Mouse (Mus musculus): ENCODE results near the gene Csde1. TPM values are rescaled to one million over a fixed set of nuclear protein-coding genes. Genes with fewer than 3 reads are reported as not detected.

Csde1 gene
- total and polyA plus RNA-seq, 3 experiments, result 12.6 to 537 (median 459) TPM

- H3K4me1 ChIP-seq (ENCODE audit: insufficient read depth, low read depth, low read length), result peaks cover 12% of the 10 kb centered on the region
- ATAC-seq (ENCODE audit: extremely low read depth, insufficient number of reproducible peaks, low FRiP score, poor library complexity, severe bottlenecking) (no peak), DNase-seq (ENCODE audit: low spot score) (no peak)
- no peak for TF ChIP-seq CTCF (IDR thresholded peaks at IDR 0.05; ENCODE audit: low read depth, low read length)
- TF ChIP-seq TAL1 (conservative IDR thresholded peaks at IDR 0.05; ENCODE audit: low read depth, low read length), result no peak
- no peak for TF ChIP-seq GATA1 (IDR thresholded peaks at IDR 0.05; ENCODE audit: borderline replicate concordance, low read length)
- no peak for TF ChIP-seq GATA2 (IDR thresholded peaks at IDR 0.05; ENCODE audit: borderline replicate concordance, low read depth, low read length)
- TF ChIP-seq POLR2AphosphoS5 (IDR thresholded peaks at IDR 0.05; ENCODE audit: insufficient replicate concordance, low read depth, low read length), result no peak
- H3K36me3 ChIP-seq (replicated peaks), result peaks cover 71% of the 10 kb centered on the region
- no peak overlapping the region for H3K4me3 ChIP-seq (ENCODE audit: low read depth, low read length)
- no peaks in the 10 kb centered on the region for H3K9me3 ChIP-seq (replicated peaks)
- H3K27me3 ChIP-seq (ENCODE audit: insufficient read depth, low read length), result no peaks in the 10 kb centered on the region
Measured at GRCm38 (mm10) chr3:103056016-103056595, 35.9 kb downstream of the Csde1 start.

- ATAC-seq (ENCODE audit: extremely low read depth, insufficient number of reproducible peaks, low FRiP score, poor library complexity, severe bottlenecking) (no peak), DNase-seq (ENCODE audit: low spot score) (peak; percentile 5)
- H3K4me3 ChIP-seq (ENCODE audit: low read depth, low read length), result peak overlapping the region; percentile 77; the same call in 1 of the 2 replicates
- TF ChIP-seq POLR2AphosphoS5 (IDR thresholded peaks at IDR 0.05; ENCODE audit: insufficient replicate concordance, low read depth, low read length) (no peak), CTCF (IDR thresholded peaks at IDR 0.05; ENCODE audit: low read depth, low read length) (no peak), GATA2 (IDR thresholded peaks at IDR 0.05; ENCODE audit: borderline replicate concordance, low read depth, low read length) (no peak), GATA1 (IDR thresholded peaks at IDR 0.05; ENCODE audit: borderline replicate concordance, low read length) (no peak), TAL1 (conservative IDR thresholded peaks at IDR 0.05; ENCODE audit: low read depth, low read length) (no peak)
- H3K4me1 ChIP-seq (ENCODE audit: insufficient read depth, low read depth, low read length), result peaks cover 12% of the 10 kb centered on the region
- H3K9me3 ChIP-seq (replicated peaks), result no peaks in the 10 kb centered on the region
- peaks cover 72% of the 10 kb centered on the region for H3K36me3 ChIP-seq (replicated peaks)
- no peaks in the 10 kb centered on the region for H3K27me3 ChIP-seq (ENCODE audit: insufficient read depth, low read length)
Measured at GRCm38 (mm10) chr3:103057752-103058151, 37.5 kb downstream of the Csde1 start.

- Histone ChIP-seq H3K27me3 (ENCODE audit: insufficient read depth, low read length) (no peaks in the 10 kb centered on the region), H3K4me3 (ENCODE audit: low read depth, low read length) (peak within 1 kb of the TSS; percentile 77), H3K9me3 (replicated peaks) (no peaks in the 10 kb centered on the region), H3K36me3 (replicated peaks) (peaks cover 72% of the 10 kb centered on the region), H3K4me1 (ENCODE audit: insufficient read depth, low read depth, low read length) (peaks cover 12% of the 10 kb centered on the region)
- DNase-seq (ENCODE audit: low spot score) (peak; percentile 83), ATAC-seq (ENCODE audit: extremely low read depth, insufficient number of reproducible peaks, low FRiP score, poor library complexity, severe bottlenecking) (peak; percentile 85)
- no peak; the same call in 1 of the 2 replicates for TF ChIP-seq POLR2AphosphoS5 (IDR thresholded peaks at IDR 0.05; ENCODE audit: insufficient replicate concordance, low read depth, low read length)
- TF ChIP-seq TAL1 (conservative IDR thresholded peaks at IDR 0.05; ENCODE audit: low read depth, low read length), result no peak
- no peak for TF ChIP-seq CTCF (IDR thresholded peaks at IDR 0.05; ENCODE audit: low read depth, low read length)
- no peak for TF ChIP-seq GATA2 (IDR thresholded peaks at IDR 0.05; ENCODE audit: borderline replicate concordance, low read depth, low read length)
- no peak for TF ChIP-seq GATA1 (IDR thresholded peaks at IDR 0.05; ENCODE audit: borderline replicate concordance, low read length)
Measured at GRCm38 (mm10) chr3:103058207-103059157, 38.3 kb downstream of the Csde1 start, which contains the start of gene Nras. Gene Nras (plus strand): TSS chr3:103058285.

- Histone ChIP-seq H3K27me3 (ENCODE audit: insufficient read depth, low read length) (no peaks in the 10 kb centered on the region), H3K9me3 (replicated peaks) (no peaks in the 10 kb centered on the region), H3K36me3 (replicated peaks) (peaks cover 76% of the 10 kb centered on the region), H3K4me1 (ENCODE audit: insufficient read depth, low read depth, low read length) (no peaks in the 10 kb centered on the region), H3K4me3 (ENCODE audit: low read depth, low read length) (no peak overlapping the region)
- no peak for TF ChIP-seq GATA2 (IDR thresholded peaks at IDR 0.05; ENCODE audit: borderline replicate concordance, low read depth, low read length)
- TF ChIP-seq POLR2AphosphoS5 (IDR thresholded peaks at IDR 0.05; ENCODE audit: insufficient replicate concordance, low read depth, low read length), result no peak
- no peak for TF ChIP-seq GATA1 (IDR thresholded peaks at IDR 0.05; ENCODE audit: borderline replicate concordance, low read length)
- TF ChIP-seq TAL1 (conservative IDR thresholded peaks at IDR 0.05; ENCODE audit: low read depth, low read length), result no peak
- TF ChIP-seq CTCF (IDR thresholded peaks at IDR 0.05; ENCODE audit: low read depth, low read length), result no peak
- DNase-seq (ENCODE audit: low spot score) (no peak), ATAC-seq (ENCODE audit: extremely low read depth, insufficient number of reproducible peaks, low FRiP score, poor library complexity, severe bottlenecking) (no peak)
Measured at GRCm38 (mm10) chr3:103066927-103067326, 46.7 kb downstream of the Csde1 start.

- Histone ChIP-seq H3K36me3 (replicated peaks) (peaks cover 56% of the 10 kb centered on the region), H3K4me1 (ENCODE audit: insufficient read depth, low read depth, low read length) (no peaks in the 10 kb centered on the region), H3K27me3 (ENCODE audit: insufficient read depth, low read length) (no peaks in the 10 kb centered on the region), H3K4me3 (ENCODE audit: low read depth, low read length) (no peak overlapping the region), H3K9me3 (replicated peaks) (no peaks in the 10 kb centered on the region)
- no peak for DNase-seq (ENCODE audit: low spot score)
- no peak for TF ChIP-seq CTCF (IDR thresholded peaks at IDR 0.05; ENCODE audit: low read depth, low read length)
- TF ChIP-seq GATA1 (IDR thresholded peaks at IDR 0.05; ENCODE audit: borderline replicate concordance, low read length), result no peak
- TF ChIP-seq GATA2 (IDR thresholded peaks at IDR 0.05; ENCODE audit: borderline replicate concordance, low read depth, low read length), result no peak
- no peak for TF ChIP-seq POLR2AphosphoS5 (IDR thresholded peaks at IDR 0.05; ENCODE audit: insufficient replicate concordance, low read depth, low read length)
- no peak for TF ChIP-seq TAL1 (conservative IDR thresholded peaks at IDR 0.05; ENCODE audit: low read depth, low read length)
- no peak for ATAC-seq (ENCODE audit: extremely low read depth, insufficient number of reproducible peaks, low FRiP score, poor library complexity, severe bottlenecking)
Measured at GRCm38 (mm10) chr3:103068971-103069370, 48.7 kb downstream of the Csde1 start.

- no peaks in the 10 kb centered on the region for H3K9me3 ChIP-seq (replicated peaks)
- TF ChIP-seq TAL1 (conservative IDR thresholded peaks at IDR 0.05; ENCODE audit: low read depth, low read length) (no peak), GATA1 (IDR thresholded peaks at IDR 0.05; ENCODE audit: borderline replicate concordance, low read length) (no peak), POLR2AphosphoS5 (IDR thresholded peaks at IDR 0.05; ENCODE audit: insufficient replicate concordance, low read depth, low read length) (no peak), CTCF (IDR thresholded peaks at IDR 0.05; ENCODE audit: low read depth, low read length) (no peak), GATA2 (IDR thresholded peaks at IDR 0.05; ENCODE audit: borderline replicate concordance, low read depth, low read length) (no peak)
- no peak within 1 kb of the TSS for H3K4me3 ChIP-seq (ENCODE audit: low read depth, low read length)
- DNase-seq (ENCODE audit: low spot score) (no peak), ATAC-seq (ENCODE audit: extremely low read depth, insufficient number of reproducible peaks, low FRiP score, poor library complexity, severe bottlenecking) (no peak)
- peaks cover 2% of the 10 kb centered on the region; the same call in 1 of the 2 replicates for H3K27me3 ChIP-seq (ENCODE audit: insufficient read depth, low read length)
- H3K4me1 ChIP-seq (ENCODE audit: insufficient read depth, low read depth, low read length), result no peaks in the 10 kb centered on the region
- H3K36me3 ChIP-seq (replicated peaks), result peaks cover 12% of the 10 kb centered on the region
Measured at GRCm38 (mm10) chr3:103073771-103074170, 53.5 kb downstream of the Csde1 start, which contains the start of gene Ampd1. Gene Ampd1 (plus strand): TSS chr3:103074014.

Data from G1E (cell line).